Mouse (Mus musculus) ES-Bruce4 (cell line): ENCODE results near the gene Bcam. TPM values are rescaled to one million over a fixed set of nuclear protein-coding genes. Genes with fewer than 3 reads are reported as not detected.
A peak's percentile ranks its signal among the peaks of the same experiment; 100 is the strongest.

Experiments used
- H3K27ac ChIP-seq: 2 replicates; pipeline ENCODE4 v1.5.1; 2012; ENCODE audit warnings: low read length, inconsistent platforms; ENCODE audit not compliant: insufficient read depth
- H3K27me3 ChIP-seq: 2 replicates; pipeline ENCODE4 v1.6.1; 2012; ENCODE audit warnings: mild to moderate bottlenecking, low read length, inconsistent platforms; ENCODE audit not compliant: control insufficient read depth, poor library complexity, insufficient read depth, severe bottlenecking
- H3K36me3 ChIP-seq: 2 replicates; pipeline ENCODE4 v1.6.1; 2012; ENCODE audit warnings: inconsistent platforms, mild to moderate bottlenecking, low read length, moderate library complexity; ENCODE audit not compliant: control insufficient read depth, poor library complexity, insufficient read depth, severe bottlenecking
- H3K4me1 ChIP-seq: one replicate; pipeline ENCODE4 v1.8.1; 2011; ENCODE audit warnings: low read length; ENCODE audit not compliant: control insufficient read depth, insufficient read depth
- H3K4me3 ChIP-seq: 2 replicates; pipeline ENCODE4 v1.5.1; 2011; ENCODE audit warnings: low read depth, mild to moderate bottlenecking, low read length
- H3K9ac ChIP-seq: 2 replicates; pipeline ENCODE4 v1.6.1; 2012; ENCODE audit warnings: low read depth, mild to moderate bottlenecking, inconsistent platforms; ENCODE audit not compliant: poor library complexity, severe bottlenecking
- H3K9me3 ChIP-seq: replicated peaks from 2 replicates; pipeline ENCODE4 v1.6.1; 2012; ENCODE audit warnings: mild to moderate bottlenecking, low read length, inconsistent platforms; ENCODE audit not compliant: control insufficient read depth, poor library complexity, insufficient read depth, severe bottlenecking
- CTCF ChIP-seq: IDR thresholded peaks from one replicate; pipeline ENCODE4 v1.8.1; 2011; ENCODE audit warnings: low read depth, low read length
- EP300 ChIP-seq: IDR thresholded peaks from 2 replicates; pipeline ENCODE4 v1.6.1; 2011; ENCODE audit warnings: low read depth, low read length; ENCODE audit not compliant: insufficient read depth
- POLR2A ChIP-seq: IDR thresholded peaks from one replicate; pipeline ENCODE4 v1.8.1; 2011; ENCODE audit warnings: low read length; ENCODE audit not compliant: insufficient read depth
- polyA plus RNA-seq: library from polyadenylated mRNA; stranded (reverse); fragments of >200 nt; gene quantifications from 2 replicates; pipeline ENCODE4 v1.2.4, GENCODE M21; 2011; ENCODE audit warnings: low read depth; ENCODE audit not compliant: missing spikeins, insufficient read depth, insufficient read length

Gene Bcam
- polyA plus RNA-seq, 1 experiment: 138 TPM

GRCm38 (mm10) chr7:19744590-19745385, 26.0 kb downstream of the Bcam start:
- Histone ChIP-seq H3K9ac (0 out of 2 replicates have a peak overlapping the region, but pooled peaks have one; percentile 19), H3K27ac (peak overlapping the region; percentile 16; the same call in 1 of the 2 replicates), H3K4me3 (no peak overlapping the region; the same call in 1 of the 2 replicates), H3K27me3 (no peaks in the 10 kb centered on the region), H3K9me3 (no peaks in the 10 kb centered on the region), H3K36me3 (peaks cover 20% of the 10 kb centered on the region), H3K4me1 (peaks cover 18% of the 10 kb centered on the region)
- no peak for TF ChIP-seq CTCF
- no peak for TF ChIP-seq POLR2A
- no peak for TF ChIP-seq EP300

DNA sequence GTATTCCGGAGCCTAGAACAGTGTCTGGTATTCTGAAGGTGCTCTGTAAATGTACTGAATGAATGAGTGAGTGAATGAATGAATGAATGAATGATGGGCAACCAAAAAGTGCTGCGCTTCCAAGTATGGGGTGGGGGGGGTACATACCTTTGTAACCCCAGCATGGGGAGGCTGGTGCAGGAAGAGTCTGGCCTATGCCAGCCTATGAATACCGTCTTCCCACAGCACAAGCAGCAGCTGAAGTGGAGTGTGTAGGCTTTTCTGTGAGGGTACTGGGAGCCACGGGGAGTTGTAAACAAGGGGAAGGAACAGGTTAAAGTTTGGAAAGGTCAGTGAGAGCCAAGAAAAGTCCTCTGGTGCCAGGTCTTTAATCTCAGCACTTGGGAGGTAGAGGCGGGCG, 27.0 kb downstream of the Bcam start:
- Histone ChIP-seq H3K9ac (no peak overlapping the region), H3K27me3 (no peaks in the 10 kb centered on the region), H3K4me3 (no peak overlapping the region), H3K4me1 (peaks cover 18% of the 10 kb centered on the region), H3K36me3 (peaks cover 20% of the 10 kb centered on the region), H3K9me3 (no peaks in the 10 kb centered on the region), H3K27ac (no peak overlapping the region)
- no peak for TF ChIP-seq CTCF
- TF ChIP-seq POLR2A: no peak
- no peak for TF ChIP-seq EP300

GRCm38 (mm10) chr7:19742468-19742867, 28.3 kb downstream of the Bcam start:
- no peak overlapping the region for H3K9ac ChIP-seq
- no peaks in the 10 kb centered on the region for H3K27me3 ChIP-seq
- no peak overlapping the region for H3K4me3 ChIP-seq
- peak overlapping the region; percentile 98 for H3K27ac ChIP-seq
- no peaks in the 10 kb centered on the region for H3K9me3 ChIP-seq
- peak; percentile 89 for TF ChIP-seq EP300
- no peak for TF ChIP-seq POLR2A
- peaks cover 28% of the 10 kb centered on the region for H3K36me3 ChIP-seq
- H3K4me1 ChIP-seq: peaks cover 18% of the 10 kb centered on the region

DNA sequence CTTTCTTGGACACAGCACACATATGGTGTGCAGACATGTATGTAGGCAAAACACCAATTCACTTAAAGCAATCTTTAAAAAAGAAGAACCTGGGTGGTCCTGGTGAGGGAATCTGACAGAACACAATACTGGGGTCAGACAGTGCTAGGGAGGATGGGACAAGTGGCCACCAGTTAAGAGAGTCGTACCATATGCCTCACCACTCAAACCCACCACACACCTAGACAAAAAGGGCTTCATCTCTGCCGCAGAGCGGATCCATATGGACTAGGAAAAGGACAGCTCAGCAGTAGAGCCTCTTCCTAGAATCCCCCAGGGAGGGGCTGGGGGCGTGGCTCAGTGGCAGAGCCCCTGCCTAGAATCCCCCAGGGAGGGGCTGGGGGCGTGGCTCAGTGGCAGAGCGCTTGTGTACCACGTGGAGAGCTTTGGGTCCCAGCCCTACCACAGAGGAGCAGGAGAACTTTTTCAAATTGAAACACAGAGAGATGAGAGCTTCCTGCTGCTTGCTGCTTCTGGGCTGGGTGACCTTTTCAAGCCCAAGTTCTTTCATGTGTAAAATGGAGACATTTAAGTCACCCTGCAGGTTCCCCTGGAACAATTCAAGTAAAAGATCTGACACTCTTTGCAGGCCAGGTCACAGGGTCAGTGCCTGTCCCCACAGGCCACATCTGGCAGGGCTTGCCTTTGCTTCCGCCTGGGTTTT, 29.3 kb downstream of the Bcam start:
- Histone ChIP-seq H3K4me1 (peaks cover 18% of the 10 kb centered on the region), H3K27me3 (no peaks in the 10 kb centered on the region), H3K36me3 (peaks cover 38% of the 10 kb centered on the region), H3K9me3 (no peaks in the 10 kb centered on the region), H3K9ac (no peak overlapping the region), H3K27ac (peak overlapping the region; percentile 98), H3K4me3 (peak overlapping the region; percentile 48; the same call in 1 of the 2 replicates)
- TF ChIP-seq EP300 (peak; percentile 99), CTCF (no peak)

- no peak for TF ChIP-seq EP300
- TF ChIP-seq CTCF: peak; percentile 47
- Histone ChIP-seq H3K27ac (no peak overlapping the region), H3K9ac (no peak overlapping the region), H3K9me3 (0 out of 2 replicates have a peak, but pooled peaks cover 4% of the 10 kb centered on the region), H3K4me1 (peaks cover 14% of the 10 kb centered on the region), H3K27me3 (no peaks in the 10 kb centered on the region), H3K4me3 (no peak overlapping the region), H3K36me3 (peaks cover 41% of the 10 kb centered on the region)
Observed at GRCm38 (mm10) chr7:19740269-19740668, 30.5 kb downstream of the Bcam start.

DNA sequence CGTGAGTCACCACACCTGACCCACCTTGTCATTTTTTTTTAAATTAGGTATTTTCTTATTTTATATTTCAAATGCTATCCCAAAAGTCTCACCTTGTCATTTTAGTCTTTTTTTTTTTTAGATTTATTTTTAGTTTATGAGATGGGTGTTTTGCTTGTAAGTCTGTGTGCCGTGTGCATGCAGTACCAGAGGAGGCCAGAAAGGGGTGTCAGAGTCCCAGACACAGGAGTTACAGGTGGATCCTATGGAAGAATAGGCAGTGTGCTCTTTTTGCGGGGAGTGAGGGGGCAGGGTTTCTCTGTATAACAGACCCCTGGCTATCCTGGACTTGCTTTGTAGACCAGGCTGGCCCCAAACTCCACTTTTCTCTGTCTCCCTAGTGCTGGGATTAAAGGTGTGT, 32.0 kb downstream of the Bcam start:
- no peak overlapping the region for H3K4me3 ChIP-seq
- TF ChIP-seq EP300 (no peak), POLR2A (no peak), CTCF (peak; percentile 37)
- H3K36me3 ChIP-seq: peaks cover 40% of the 10 kb centered on the region

More for the DNA sequence above, 32.0 kb downstream of the Bcam start:
- Histone ChIP-seq H3K4me1 (peaks cover 7% of the 10 kb centered on the region), H3K27me3 (no peaks in the 10 kb centered on the region), H3K9me3 (0 out of 2 replicates have a peak, but pooled peaks cover 4% of the 10 kb centered on the region), H3K9ac (no peak overlapping the region), H3K27ac (no peak overlapping the region)
